Mouse (Mus musculus) Patski (cell line): ENCODE data around the gene Rmdn2. TPM values are rescaled to one million over a fixed set of nuclear protein-coding genes. Genes with fewer than 3 reads are reported as not detected.

Source experiments
- ATAC-seq: fragments of 100-300 bp; one replicate; pipeline ENCODE4 v1.8.0; 2021
- CTCF ChIA-PET: fragments of 350-600 bp; sonication (Branson Sonifier 250); formaldehyde crosslinking; loops from one replicate; lab custom pipeline; 2022; ENCODE audit warnings: inconsistent platforms; lab: Charles Lee
- POLR2A ChIA-PET: fragments of 350-600 bp; sonication (Branson Sonifier 250); formaldehyde crosslinking; loops from one replicate; lab custom pipeline; 2022; ENCODE audit warnings: antibody characterized with exemption, inconsistent platforms; lab: Charles Lee
- DNase-seq: peaks from one replicate; pipeline ENCODE4 v3.0.0-alpha.2; 2011; ENCODE audit warnings: low read depth, low spot score
- H3K27me3 ChIP-seq: fragments of 371-371 bp; one replicate; pipeline ENCODE4 v1.5.1; 2021
- CTCF ChIP-seq: fragments of 100-300 bp; IDR thresholded peaks from one replicate; pipeline ENCODE4 v1.5.1; 2021
- in situ Hi-C: fragments of 300-500 bp; cut with MboI; formaldehyde crosslinking; loops from 3 replicates; pipeline ENCODE4 v1.11.1; 2018; ENCODE audit warnings: low pct_unique_long_range_greater_than_20kb, mixed read lengths
- polyA plus RNA-seq: library from polyadenylated mRNA; unstranded; gene quantifications from one replicate; pipeline ENCODE4 v1.2.3, GENCODE M21; 2021

Gene Rmdn2
- polyA plus RNA-seq, 1 experiment from 2014 or later: 15.1 TPM

DNA sequence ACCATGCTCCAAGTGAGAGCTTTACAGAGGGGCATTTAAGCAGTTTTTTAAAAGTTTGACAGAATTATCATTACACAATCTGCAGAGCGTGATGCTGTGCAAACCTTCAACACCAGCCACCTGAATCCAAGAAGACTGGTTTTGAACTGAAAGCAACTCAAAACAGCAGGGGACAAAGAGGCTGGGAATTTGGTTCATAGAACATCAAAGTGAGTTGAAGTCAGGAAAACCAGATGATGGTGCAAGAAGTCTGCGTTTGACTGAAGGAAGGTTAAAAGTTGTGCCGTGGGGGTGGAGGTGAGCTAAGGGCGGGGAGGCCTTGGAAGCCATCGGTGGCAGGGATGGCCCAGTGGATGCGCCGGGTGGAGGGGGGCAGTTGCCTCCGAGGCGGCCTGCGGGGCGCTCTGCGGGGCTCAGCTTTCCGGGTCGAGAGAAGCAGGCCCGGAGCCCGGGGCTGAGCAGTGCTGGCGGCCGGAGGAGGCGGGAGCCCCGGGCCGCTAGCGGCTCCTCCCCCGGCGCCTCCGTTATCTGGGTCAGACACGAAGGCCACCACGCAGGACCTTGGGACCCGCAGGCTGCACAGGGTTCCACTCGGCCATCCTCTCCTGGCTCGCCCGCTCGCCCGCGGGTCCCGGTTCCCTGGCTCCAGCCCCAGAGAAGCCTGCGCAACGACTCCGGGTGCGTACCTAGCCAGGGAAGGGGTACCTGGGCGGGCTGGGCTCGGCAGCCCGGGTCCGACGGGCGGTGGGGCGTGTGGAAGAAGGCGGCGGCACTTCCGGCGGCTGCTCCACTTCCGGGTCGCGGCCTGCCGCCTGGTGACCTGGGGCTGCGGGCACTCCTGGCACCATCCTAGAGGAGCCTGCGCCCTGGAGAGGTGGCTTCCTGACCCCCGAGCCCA is 3.3 kb downstream of the Rmdn2 start:
- ATAC-seq: peak; percentile 80
- ChIA-PET CTCF (interaction anchor here (1.2 kb wide), 1 partner anchor 46 kb away, joined by 4 read pairs; no protein-coding TSS in a partner anchor), POLR2A (interaction anchor here (1.0 kb wide), 1 partner anchor 15 kb away, joined by 5 read pairs; no protein-coding TSS in a partner anchor)
- in situ Hi-C loops: no loop called here
- H3K27me3 ChIP-seq: no peaks in the 10 kb centered on the region
- no peak for DNase-seq
- no peak for TF ChIP-seq CTCF

DNA sequence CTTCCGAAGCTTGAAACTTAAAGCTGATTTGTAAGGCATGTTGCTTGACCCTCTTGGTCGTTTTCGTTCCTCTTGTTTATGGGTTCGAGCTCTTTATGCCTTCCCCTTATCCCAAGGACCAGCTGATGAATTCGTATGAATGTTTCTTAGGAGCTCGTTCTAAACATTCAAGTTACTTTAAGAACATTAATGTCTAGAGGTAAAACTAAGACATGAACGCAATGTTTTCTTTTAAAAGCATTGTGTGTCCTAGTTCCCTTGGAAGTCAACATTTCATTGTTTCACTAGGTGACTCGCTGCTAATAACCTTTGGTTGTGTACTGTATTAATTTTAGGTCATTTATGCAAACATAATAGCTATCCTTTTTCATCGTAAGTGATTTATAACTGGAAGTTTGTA is 4.2 kb downstream of the Rmdn2 start:
- ATAC-seq (no peak), DNase-seq (no peak)
- in situ Hi-C loops: no loop called here
- POLR2A ChIA-PET: no interaction called here
- TF ChIP-seq CTCF: no peak
- CTCF ChIA-PET: interaction anchor here (1.2 kb wide), 1 partner anchor 45 kb away, joined by 4 read pairs; no protein-coding TSS in a partner anchor
- H3K27me3 ChIP-seq: no peaks in the 10 kb centered on the region

DNA sequence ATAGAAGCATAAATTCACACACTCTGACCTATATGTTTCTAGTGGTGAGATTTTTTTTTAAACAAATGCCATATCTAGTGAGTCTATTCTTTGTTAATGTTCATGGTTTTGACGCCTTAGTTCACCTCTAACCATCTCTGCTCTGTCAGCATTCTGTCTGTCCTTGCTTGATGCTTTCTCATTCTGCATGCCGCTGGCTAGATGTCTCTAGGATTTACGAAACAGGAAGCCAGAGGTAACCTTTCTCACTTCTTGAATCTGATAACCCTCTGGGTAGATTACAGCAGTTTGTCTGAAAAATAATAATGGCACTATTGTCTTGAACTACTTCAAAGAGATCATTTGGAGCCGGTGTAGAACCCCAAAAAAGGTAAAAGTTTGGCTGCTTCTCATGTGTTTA is 5.0 kb downstream of the Rmdn2 start:
- ChIA-PET POLR2A (no interaction called here), CTCF (interaction anchor here (1.2 kb wide), 1 partner anchor 45 kb away, joined by 4 read pairs; no protein-coding TSS in a partner anchor)
- no peaks in the 10 kb centered on the region for H3K27me3 ChIP-seq
- no peak for TF ChIP-seq CTCF
- ATAC-seq (no peak), DNase-seq (no peak)
- in situ Hi-C loops: no loop called here

DNA sequence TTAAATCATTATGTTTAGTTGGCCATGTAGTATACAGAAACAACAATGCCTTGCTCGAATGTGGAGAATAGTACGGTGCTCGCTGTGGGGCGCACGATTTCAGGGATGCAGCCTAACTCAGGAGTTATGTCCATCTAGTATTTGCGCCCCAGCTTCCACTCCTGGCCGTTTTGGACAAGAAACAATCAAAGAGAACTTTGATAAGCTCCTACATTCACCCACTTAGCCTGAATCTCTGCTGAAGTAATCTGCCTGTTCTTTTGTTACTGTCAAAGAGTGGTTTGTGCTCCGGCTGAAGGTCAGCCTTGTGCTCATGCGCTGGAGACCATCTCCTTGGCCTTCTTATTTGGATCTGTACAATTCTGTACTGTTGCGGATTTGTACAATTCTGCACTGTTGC is 6.8 kb downstream of the Rmdn2 start:
- in situ Hi-C loops: no loop called here
- ATAC-seq: no peak
- no peak for TF ChIP-seq CTCF
- H3K27me3 ChIP-seq: no peaks in the 10 kb centered on the region
- ChIA-PET CTCF (no interaction called here), POLR2A (no interaction called here)
- DNase-seq: no peak

DNA sequence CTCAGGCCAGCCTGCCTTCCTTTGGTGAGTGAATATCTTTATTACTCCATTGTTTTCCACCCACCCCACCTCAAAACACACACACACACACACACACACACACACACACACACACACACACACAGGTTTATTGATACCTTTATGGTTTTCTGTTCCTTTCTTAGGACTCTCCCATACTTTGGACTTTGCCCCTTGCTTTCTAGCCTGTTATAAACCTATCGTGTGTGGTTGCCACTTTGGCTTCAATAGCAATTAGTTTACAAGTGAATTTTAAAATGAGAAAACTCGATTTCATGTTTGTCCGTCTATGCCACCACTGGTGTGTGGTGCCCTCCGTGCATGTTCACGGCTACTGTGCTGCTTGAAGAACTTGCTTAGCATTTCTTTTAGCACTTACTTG is 7.3 kb downstream of the Rmdn2 start:
- in situ Hi-C loops: no loop called here

DNA sequence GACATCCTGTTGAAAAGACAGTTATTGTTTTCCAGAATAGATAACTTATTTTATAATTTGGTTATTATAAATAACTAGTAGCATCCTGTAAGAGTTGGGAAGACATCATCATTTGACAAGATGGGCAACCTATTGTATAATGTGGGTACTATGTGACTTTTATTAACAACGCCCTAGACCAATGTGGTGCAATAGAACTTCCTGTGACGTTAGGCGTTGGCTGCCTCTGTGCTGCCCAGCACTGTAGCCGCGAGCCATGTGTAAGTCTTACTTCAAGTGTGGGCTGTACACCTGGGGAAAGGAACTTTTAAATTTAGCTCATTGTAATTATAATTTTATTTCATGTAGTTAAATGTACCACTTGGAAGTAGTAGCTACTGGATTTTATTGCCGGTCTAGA is 10.4 kb downstream of the Rmdn2 start:
- no peaks in the 10 kb centered on the region for H3K27me3 ChIP-seq
- ChIA-PET POLR2A (no interaction called here), CTCF (no interaction called here)
- in situ Hi-C loops: no loop called here
- no peak for TF ChIP-seq CTCF
- DNase-seq (no peak), ATAC-seq (no peak)

More for the DNA sequence above, 7.3 kb downstream of the Rmdn2 start:
- ChIA-PET CTCF (no interaction called here), POLR2A (no interaction called here)
- TF ChIP-seq CTCF: no peak
- H3K27me3 ChIP-seq: no peaks in the 10 kb centered on the region
- DNase-seq (no peak), ATAC-seq (no peak)

DNA sequence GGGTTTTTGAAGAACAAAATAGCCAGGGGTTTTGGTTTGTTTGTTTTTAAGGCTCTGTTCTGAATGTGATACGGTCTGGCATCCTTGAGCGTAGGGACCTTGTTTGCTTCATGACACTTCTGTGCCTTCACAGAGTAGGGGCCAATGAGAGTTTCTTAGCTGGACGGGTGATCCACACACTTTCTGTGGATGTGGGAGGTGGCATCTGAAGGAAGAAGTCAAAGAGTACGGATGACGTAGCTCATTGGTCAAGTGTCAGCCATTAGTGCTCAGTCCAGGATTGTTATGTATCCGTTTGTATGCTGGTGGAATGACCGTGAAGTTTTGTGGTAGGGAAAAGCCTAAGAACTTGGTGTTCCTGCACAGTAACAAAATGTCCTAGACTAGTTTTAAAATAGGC is 10.9 kb downstream of the Rmdn2 start:
- in situ Hi-C loops: no loop called here
- POLR2A ChIA-PET: no interaction called here
- TF ChIP-seq CTCF: no peak
- no peak for DNase-seq
- CTCF ChIA-PET: no interaction called here
- H3K27me3 ChIP-seq: no peaks in the 10 kb centered on the region
- no peak for ATAC-seq

DNA sequence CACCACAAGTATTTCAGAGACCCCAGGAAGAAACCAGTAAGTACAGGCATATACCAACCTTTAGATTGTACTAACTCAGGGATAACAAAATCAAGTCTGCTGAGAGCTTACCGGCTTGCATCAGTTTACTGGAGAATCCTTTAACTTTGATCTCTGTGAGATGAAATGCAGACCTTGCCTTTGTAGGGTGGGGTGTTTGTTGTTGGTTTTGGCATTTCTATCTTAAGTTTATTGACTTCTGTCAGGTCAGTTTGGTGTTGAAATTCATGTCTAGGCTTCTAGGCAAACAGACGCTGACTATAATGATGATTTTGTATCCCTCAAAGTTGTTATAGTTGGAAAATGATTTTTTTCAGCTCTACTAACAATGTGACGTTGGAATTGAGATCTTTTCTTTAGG is 12.2 kb downstream of the Rmdn2 start:
- ChIA-PET POLR2A (no interaction called here), CTCF (no interaction called here)
- H3K27me3 ChIP-seq: no peaks in the 10 kb centered on the region
- no peak for TF ChIP-seq CTCF
- in situ Hi-C loops: no loop called here
- DNase-seq (no peak), ATAC-seq (no peak)

DNA sequence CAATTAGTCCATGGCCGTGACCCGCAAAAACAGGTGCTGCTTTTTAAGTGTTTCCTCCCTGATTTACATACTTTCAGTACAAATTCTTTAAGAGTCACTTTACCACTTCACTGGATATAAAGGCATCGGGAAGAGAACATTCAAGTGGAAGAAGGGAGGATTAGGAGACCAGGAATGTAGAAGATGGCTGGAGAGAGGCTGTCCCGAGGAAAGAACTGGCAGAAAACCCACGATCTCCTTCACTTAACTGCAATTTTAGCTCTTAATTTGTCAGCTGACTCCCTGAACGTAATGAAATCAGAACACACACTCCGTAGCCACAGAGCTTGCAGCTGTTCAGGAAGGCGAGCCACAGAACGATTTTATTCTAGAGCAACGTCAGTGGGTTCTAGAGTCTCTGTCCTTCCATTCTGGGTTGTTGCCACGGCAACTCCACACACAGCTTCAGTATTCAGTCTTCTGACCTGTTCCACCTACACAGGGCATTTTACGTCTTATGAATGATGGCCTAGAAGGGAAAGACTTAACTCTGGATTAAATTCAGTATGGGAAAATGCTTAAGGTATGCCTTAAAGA is 14.7 kb downstream of the Rmdn2 start:
- in situ Hi-C loops: no loop called here
- ATAC-seq (no peak), DNase-seq (no peak)
- no peaks in the 10 kb centered on the region for H3K27me3 ChIP-seq
- POLR2A ChIA-PET: no interaction called here
- TF ChIP-seq CTCF: no peak
- CTCF ChIA-PET: no interaction called here

DNA sequence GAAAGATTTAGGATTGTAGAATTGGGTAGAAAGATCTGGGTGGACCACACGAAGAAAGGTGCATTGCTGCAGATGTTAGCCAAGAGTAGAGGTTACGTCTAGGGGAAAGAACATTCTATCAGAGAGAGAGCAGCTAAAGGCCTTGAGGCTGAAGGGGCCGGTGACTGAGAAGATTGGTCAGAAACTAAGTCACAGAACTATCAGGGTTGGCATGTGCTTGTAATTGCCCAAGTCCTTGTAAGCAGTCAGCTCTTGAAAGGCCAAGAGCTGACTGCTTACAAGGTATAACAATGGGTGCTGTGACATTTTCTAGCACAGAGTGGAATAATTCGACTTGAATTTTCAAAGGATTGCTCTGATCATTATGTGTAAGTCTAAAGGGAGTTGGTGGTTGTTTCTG is 38.2 kb downstream of the Rmdn2 start:
- in situ Hi-C loops: loop anchor here (25.0 kb wide), 1 partner anchor 537 kb away; no protein-coding TSS in a partner anchor
- POLR2A ChIA-PET: no interaction called here
- no peak for TF ChIP-seq CTCF

DNA sequence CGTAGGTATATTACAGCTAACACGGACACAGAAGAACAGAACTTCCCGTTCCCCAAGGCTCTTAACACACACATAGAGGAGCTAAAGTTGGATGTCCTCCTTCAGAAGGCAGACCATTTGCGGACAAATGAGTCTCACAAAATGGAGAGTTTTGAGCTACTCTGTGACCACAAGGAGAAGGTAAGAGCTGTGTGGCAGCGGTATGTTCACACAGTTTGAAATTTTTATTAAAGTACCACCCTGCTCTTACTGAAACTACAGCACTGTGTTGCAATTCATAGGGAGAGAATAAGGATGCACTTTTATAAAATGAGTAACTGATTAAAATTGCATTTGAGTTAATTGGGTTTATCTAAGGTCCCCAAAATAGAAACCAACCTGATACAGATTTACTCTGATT is 38.6 kb downstream of the Rmdn2 start:
- in situ Hi-C loops: loop anchor here (25.0 kb wide), 1 partner anchor 537 kb away; no protein-coding TSS in a partner anchor
- ChIA-PET CTCF (interaction anchor here (0.9 to 2.0 kb wide), 4 partner anchors 10 to 17 kb away, joined by 3 to 5 read pairs (median 4); no protein-coding TSS in a partner anchor), POLR2A (no interaction called here)
- TF ChIP-seq CTCF: no peak
- ATAC-seq: no peak
- no peak for DNase-seq
- no peaks in the 10 kb centered on the region for H3K27me3 ChIP-seq

More for the DNA sequence above, 38.2 kb downstream of the Rmdn2 start:
- CTCF ChIA-PET: interaction anchor here (0.9 to 2.0 kb wide), 4 partner anchors 10 to 17 kb away, joined by 3 to 5 read pairs (median 4); no protein-coding TSS in a partner anchor
- H3K27me3 ChIP-seq: no peaks in the 10 kb centered on the region
- ATAC-seq (no peak), DNase-seq (no peak)
